Mouse (Mus musculus) adrenal gland, postnatal 25 days (tissue): ENCODE data around the gene Mepe. TPM values are rescaled to one million over a fixed set of nuclear protein-coding genes. Genes with fewer than 3 reads are reported as not detected.

Experiments used
- DNase-seq: peaks from one replicate; pipeline ENCODE4 v3.0.0; 2021; ENCODE audit warnings: mixed read lengths
- long read RNA-seq: library from polyadenylated mRNA; stranded (forward); transcript quantifications from one replicate; pipeline ENCODE4 v2.0.0, GENCODE M21; 2021
- total RNA-seq: library from RNA; stranded (reverse); gene quantifications from 2 replicates; pipeline ENCODE4 v1.2.3, GENCODE M21; 2021

Mepe gene
- total RNA-seq, result not detected in 2 replicates
- long read RNA-seq, result 0 reads

DNA sequence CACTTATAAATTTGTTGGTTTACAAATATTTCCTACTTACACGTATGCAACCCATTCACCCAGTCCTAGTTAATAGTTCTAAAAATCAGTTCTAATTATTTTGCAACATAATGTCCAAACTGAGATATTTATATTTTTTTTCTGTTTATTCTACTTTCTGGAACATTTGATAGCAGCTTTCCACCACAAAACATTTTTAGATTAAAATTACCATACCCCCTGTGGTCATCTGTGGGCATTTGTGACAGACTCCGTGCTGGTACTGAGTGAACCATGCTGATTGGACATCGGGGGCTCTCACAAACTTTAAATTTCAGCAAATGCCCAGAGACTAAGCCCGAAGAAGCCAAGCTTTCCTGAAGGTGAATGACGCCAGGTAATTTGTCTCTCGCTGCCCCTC, at the start of gene Mepe:
Gene Mepe, plus strand, starts transcription at position 301 of the 400 bp plus-strand sequence.
- DNase-seq, result no peak

DNA sequence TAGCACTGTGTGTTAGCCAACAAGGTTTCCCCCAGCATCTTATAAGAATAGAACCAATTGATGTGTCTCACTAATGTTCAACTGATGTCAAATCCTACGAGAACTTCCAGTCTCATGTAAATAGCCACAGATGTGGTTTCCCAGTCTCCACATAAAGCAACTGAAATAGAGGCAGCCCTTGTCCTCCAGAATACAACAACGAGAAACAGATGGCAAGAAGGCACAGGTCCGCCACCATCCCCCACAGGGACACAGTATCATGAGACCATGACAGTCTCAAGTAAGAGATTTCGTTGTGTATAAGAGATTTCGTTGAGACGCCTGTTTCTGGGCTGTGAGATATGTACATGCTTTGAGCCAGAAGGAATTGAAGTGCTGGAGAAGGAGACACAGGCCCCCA, 30.9 kb upstream of the Mepe start:
- DNase-seq, result no peak

DNA sequence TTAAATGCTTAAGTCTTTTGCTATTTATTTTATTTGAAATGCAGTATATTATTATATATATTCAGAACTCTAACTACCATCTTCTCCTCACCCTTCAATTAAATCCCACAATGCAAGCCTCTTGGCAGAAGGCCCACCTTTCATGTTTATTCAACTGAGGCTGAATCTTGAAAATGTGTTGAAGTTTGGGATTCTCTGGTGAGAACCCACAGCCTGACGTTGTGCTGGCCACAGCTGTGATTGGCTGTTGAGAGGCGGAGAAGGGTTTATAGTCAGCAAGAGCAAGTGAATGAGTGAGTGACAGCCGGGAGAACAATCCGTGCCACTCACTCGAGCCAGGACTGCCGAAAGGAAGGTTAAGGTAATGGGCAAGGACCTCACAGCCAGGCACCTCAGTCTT, 26.1 kb upstream of the Mepe start, which contains the start of gene Ibsp:
Gene Ibsp, plus strand, starts transcription at position 178 of the 400 bp plus-strand sequence.
- no peak for DNase-seq

DNA sequence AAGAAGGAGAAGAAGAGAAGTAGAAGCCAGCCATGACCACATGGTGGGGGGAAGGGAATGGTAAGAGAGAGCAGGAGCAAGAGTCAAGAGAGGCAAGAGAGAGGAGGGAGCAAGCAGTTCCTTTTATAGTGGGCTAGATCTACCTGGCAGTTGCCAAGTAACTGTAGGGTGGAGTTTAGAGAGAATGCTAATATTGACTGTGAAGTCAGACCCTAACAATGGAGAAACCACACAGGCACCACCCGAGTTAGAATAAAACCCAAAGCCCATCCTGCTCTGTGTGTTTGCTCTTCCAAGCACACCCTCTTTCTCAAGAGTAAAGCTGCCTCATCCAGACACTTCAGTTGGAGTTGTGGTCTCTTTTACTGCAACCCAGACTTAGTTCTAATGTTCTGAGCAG, 11.1 kb upstream of the Mepe start:
- DNase-seq, result no peak

DNA sequence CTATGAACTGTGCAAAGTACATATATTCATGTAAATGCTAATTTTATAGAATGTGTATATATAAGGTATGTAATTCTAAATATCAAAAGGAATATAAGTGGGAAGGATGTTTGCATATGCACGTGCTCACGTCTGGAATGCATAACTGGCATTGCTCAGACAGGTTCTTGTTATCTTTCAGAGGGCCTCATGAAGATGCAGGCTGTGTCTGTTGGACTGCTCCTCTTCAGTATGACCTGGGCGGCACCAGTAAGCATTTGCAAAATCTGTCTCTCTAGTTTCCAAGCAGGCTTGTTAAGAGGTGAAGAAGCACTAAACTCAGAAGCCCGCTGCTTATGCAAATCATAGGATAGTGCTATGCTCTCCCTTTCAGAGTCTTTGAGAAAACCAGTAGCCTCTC, 1.8 kb downstream of the Mepe start:
- DNase-seq, result no peak

DNA sequence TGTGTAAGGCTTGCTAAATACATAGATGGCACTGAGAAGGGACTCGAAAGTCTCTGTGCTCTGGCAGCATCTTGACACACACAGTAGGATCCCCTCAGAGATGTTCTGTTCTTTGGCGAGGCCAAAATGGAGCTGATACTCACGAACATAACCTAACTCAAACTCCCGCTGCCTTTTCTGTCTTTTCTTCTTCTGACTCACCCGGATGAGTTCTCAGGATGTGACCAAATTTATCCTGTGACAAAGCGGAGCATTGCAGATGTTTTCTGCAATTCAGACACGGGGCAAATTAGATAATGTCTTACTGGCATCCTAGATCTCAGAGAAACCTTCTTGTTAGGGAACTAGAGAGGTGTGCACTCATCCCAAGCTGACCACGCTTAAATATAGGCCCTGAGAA, 2.3 kb downstream of the Mepe start:
- no peak for DNase-seq

DNA sequence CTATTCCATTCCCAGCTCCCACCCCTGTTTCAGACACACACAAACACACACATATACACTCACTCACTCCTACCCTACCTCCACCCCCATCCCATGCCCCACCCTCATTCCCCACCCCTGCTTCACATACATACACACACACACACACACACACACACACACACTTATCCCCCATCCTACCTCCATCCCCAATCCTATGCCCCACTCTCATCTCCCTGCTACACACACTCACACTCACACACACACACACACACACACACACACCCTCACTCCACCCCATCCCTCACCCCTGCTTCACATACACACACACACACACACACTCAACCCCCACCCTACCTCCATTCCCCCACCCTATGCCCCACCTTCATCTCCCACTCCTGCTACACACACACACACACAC, 2.7 kb downstream of the Mepe start:
- DNase-seq, result no peak

DNA sequence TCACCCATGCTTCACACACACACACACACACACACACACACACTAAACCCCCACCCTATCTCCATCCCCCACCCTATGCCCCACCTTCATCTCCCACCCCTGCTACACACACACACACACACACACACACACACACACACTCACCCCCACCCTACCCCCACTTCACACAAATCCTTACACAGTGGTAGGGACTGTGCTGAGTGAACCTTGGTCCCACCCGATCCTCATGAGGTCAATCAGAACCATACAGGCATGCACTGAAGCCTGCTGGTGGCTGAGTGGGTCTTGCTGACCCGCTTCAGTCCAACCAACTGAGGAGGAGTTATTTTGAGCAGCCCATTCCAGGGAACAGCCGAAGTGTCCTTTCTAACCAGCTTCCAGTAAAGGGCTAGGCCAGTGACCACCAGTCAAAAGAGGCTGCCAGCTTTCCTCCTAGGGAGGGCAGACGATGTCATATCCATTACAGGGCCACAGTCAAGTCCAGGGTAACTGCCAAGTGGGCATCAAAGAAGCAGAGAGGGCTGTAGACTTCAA, 3.3 kb downstream of the Mepe start:
- DNase-seq, result no peak

DNA sequence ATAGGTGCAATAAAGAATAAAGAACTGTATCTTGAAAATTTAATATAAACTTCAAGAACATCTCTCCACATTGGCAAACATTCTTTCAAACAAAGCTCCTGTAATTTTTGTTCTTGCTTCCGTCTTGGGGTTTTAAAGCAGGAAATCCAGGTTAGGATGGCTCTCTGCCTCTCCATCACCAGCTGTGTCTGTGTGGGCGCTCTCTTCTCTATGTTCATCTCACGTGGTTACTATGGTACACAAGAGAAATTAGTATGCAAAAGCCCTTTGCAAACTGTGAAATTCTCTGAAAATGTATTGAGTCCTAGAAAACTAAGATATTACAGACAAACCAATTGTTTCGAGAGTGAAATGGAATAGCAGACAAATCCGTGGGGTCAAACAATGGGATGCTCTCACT, 4.3 kb downstream of the Mepe start:
- DNase-seq, result no peak

DNA sequence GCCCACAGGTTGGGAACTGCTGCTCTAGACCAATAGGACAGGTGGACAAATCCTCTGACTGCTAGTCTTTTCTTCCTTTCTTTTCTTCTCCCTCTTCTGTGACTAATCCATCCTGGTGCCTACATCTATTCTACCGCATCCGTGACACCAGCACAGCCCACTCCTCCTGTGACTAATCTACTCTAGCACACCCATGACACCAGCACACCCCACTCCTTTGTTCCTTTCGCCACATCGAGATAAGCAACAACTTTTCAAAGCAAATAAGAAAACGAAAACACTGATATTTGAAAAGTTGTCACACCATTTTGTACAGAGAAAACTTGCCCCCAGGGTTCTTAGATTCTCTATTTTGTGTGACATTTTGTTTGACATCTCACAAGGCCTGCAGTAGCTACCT, 5.0 kb downstream of the Mepe start:
- DNase-seq, result no peak

DNA sequence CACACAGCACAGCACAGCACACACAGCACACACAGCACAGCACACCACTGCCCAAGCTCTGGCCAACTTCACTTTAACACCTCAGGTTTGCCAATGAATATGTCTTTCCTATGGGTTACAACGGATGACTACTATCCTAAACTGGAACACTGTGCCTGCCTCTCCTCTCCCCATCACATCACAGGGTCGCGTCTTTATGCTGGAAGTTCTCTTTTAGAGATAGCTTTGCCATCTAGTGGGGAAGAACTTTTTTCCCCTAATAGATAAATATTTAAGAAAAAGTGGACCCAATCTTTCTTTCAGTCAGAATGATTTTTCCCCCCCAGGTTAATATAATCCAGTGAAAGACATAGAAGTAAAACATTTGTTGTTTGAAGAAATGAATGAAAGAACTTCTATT, 7.2 kb downstream of the Mepe start:
- no peak for DNase-seq

DNA sequence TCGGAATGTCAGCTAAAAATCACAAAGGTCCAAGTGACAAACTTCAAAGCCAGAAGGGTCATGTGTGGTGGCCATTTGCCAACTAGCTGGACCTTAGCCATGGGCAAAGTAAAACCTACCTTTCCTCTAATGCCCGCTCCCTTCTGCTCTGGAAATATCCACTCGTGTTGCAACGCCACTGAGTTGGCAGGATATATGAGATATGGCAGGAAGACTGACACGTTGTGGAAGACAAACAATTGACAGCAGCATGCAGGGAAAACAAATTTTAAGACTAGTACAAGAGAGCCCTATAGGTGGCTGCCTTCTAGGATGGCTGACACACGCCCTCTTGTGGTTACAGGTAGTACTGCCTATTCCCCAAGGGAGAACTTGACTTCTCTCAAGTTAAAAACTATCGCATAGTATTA, 8.1 kb downstream of the Mepe start:
- peak; percentile 62 for DNase-seq

DNA sequence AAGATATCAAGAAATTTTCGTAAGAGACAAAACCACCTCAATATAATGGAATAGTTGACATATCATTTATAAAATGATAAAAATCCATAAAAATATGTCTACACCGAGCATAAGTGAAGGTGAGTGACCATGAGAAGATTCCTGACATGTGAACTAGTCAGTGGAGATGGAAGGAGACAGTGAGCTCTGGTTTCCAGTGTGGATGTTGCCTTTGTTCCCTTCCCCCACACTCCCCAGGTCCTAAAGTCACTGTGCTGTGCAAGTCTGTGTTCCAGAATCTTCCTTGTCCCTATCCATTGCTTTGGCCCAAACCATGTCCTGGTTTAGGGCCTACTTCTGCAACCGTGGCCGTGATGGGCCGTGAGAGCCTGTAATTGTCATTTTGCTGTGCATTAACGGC, 8.5 kb downstream of the Mepe start:
- DNase-seq, result no peak

DNA sequence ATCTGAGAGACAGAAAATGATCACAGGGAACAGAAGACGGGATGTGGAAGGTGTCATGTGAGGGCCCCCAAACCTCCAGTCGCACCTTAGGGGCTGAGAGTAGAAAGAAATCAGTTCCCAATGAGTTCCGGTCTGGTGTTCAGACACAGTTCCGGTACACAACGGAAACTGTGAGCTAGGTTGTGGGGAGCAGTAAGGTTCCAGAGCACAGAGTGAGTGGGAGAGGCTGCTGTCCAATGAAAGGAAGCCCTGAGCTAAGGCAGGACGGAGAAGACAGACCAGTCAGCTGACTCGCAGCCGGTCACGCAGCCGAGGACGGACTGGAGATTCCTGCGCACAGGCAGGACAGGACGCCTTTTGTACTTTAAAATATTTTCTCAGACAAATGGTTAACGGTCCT, 9.4 kb downstream of the Mepe start:
- no peak for DNase-seq

DNA sequence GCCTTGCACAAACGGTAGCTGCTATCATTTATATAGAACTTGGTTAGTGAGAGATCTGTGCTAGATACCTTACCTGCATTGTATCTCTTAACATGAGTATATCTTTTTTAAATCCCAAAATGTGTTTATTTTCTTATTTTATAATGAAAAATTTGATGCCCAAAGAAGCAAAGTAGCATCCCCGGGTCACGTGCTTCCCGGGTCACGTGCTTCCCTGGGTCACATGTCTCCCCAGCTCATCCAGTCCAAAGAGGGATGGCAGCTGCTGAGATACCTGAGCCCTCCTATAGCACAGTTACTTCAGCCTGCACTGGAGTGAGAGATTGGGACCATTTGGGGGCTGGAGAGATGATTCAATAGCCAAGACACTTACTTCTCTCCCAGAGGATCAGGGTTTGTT, 10.8 kb downstream of the Mepe start:
- no peak for DNase-seq

DNA sequence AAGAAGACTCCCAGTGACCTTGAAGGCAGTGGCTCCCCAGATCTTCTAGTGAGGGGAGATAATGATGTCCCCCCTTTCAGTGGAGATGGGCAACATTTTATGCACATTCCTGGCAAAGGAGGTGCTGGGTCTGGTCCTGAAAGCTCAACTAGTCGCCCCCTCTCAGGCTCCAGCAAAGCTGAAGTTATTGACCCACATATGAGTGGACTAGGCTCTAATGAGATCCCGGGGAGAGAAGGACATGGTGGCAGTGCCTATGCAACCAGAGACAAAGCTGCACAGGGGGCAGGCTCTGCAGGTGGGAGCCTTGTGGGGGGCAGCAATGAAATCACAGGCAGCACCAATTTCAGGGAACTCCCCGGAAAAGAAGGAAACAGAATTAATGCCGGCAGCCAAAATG, 12.4 kb downstream of the Mepe start:
- DNase-seq, result no peak

DNA sequence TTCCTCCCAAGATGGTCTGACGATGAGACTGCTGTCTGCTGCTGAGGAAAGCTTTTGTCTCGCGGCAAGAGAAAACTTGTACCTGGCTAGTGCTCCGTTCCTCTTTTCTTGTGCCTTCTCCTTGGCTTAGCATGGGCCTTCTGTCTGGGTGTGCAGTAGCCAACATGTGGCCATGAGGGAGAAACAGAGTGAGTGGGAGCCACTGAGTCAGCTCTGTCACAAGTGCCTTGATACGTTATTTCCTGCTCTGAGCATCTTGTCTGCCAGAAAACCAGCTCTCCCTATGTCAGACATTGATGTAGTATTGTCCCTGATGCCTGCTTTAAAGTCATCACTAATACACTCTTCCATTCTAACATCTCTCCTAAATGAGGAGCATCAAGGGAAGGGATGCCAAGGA, 13.9 kb downstream of the Mepe start:
- DNase-seq, result no peak

DNA sequence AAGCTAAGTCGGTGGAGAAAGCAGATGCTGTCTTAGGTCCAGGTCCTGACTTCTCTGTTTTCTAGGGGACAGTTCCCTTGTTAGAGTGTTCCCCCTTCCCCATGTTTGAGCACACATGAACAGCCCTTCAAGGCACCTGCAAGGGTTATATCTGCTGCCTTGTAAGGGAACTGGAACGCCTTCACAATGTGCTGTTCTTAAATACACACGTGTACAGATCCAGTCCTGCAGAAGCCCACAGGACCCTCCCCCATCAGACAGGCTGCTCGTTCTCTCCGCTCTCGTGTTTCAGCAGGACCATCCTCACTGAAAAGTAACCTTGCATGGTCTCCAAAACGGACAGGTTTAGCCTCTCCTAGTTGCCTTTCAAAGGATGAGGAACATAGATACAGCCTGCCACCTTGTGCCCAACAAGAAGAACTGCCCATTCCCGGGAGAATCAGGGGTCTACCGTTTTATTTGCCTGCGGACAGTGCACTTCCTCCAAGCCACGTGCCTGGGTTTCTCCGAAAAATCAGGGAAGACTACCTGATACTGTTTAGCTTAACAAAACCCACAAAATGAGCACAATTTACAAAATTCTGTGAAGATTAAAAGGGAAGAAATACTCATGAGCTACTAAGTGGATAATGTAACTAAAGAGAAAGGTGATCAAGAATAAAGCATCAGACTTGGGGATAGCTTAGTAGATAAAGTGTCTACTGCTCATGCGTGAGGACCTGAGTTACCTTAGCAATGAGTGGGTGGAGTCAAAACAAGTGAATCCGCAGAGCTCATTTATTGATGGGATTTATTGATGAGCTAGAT, 14.8 kb downstream of the Mepe start:
- DNase-seq, result no peak

DNA sequence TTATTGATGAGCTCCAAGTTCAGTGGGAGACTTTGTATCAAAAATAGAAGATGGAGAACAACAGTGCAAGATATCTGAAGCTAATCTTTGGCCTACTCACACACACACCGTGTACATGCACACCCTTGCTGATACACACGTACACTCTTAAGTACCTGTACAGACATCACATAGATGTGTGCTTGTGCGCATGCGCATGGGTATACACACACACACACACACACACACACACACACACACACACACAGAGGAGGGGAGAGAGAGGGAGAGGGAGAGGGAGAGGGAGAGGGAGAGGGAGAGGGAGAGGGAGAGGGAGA, 15.3 kb downstream of the Mepe start:
- DNase-seq, result no peak

DNA sequence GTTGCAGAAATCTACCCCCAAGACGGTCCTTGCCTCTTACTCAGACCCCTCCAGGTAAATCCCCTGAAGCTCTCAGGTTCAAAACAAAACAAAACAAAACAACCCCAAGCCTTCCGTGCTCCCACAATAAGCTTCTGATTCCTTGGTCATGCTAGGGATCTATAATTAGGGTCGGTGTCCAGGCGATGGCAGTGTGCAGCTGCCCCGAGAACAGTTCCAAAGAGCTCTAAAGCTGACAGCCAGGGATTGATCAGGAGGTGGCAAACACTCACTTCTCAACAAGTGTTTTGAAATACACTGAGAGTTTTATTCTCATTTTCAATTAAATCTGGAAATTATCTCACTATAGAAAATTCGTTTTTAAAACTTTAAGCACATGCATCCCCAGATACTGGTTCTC, 17.8 kb downstream of the Mepe start:
- DNase-seq, result peak; percentile 10

DNA sequence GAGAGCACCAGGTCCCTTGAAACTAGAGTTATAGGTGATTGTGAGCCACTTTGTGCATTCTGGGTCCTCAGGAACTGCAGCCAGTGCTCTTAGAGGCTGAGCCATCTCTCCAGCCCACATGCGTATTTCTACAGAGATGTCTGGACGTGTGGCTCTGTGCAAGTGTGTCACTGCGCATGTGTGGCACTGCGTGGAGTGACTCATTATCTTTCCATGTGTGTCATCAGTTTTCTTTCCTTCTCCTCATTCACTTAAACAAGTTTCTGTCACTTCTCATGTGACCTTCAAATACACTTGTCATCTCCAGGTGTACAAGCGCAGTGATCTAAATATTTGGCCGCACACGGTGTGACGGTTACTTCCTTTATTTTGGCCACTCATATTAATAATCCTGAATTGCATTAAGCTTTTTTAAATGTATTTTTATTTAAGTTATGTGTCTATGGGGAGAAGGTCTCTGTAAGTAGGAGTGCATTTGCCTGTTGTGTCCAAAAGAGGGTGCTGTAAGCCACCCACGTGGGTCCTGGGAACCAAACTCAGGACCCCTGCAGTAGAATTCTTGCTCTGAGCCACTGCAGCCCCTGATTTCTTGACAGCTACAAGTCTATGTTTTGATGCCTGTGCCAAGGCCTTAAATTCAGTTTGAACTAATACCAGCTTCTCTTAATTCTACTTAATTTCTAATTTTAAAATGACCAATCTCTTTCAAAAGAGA, 19.6 kb downstream of the Mepe start:
- DNase-seq, result peak; percentile 8

DNA sequence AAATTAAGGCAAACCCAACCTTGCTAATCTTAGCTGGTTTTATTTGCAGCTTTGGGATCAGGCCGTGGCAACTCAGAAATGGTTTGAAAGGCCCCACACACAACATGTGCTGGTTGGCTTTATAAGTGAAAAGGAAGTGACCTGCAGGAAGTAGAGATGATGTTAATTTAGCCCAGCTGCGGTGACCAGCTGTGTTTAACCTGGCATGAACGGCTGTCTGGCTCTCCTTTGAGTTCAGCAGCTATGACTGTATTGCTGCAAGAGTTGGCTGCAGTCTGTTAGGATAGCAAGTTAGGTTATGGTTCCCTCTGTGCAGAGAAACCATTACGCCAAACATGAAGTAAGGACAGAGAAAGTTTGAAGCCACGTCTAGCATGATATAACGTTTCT, 20.1 kb downstream of the Mepe start:
- no peak for DNase-seq

DNA sequence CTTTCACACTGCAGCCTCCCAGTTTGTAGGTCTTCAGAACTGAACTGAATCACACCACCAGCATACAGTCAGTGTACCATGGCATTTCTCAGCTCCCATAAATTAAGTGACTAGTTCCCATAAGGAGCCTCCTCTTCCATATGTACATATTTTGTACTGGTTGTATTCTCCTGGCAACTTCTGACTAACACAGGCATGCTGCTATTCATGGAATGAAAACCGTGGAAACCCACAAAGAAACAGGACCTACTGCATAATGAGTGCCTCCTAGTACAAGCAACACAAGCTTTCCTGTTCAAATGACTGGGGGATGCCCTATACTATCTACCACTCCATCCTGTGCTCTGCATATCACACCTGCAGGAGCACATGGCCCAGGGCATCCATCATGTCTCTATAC, 25.9 kb downstream of the Mepe start:
- no peak for DNase-seq

DNA sequence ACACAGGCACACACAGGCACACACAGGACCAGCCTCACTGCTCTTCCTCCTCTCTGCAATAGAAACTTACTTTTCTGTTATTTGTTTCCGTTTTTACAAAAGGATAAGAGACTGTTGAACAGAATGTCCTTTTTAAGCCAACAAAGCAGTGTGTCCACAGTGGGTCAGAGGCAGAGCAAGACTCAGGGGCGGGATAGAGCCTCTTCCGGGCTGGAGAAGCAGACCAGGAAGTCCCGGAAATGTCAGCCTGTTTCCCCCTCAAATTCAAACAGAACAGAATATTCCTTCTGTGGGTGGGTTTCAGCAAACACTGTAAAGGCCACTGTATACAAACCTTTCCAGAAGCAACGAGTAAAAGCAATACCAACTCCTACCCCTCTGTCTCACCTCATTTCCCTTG, 26.7 kb downstream of the Mepe start:
- DNase-seq, result no peak
